Mouse (Mus musculus): Measurements from ENCODE around the gene Snrpd3.
"Not testable (repeated sequence)": the region's sequence is repeated elsewhere in the genome, so short reads cannot be mapped to it uniquely, and the experiment has no call there.

The Snrpd3 gene

GRCm38 (mm10) chr10:75547901-75548300 lies 30.6 kb downstream of the Snrpd3 start:
- DNase-seq, result no peak

GRCm38 (mm10) chr10:75548486-75548885 lies 31.1 kb downstream of the Snrpd3 start:
- no peak for DNase-seq

GRCm38 (mm10) chr10:75549886-75550285 lies 32.5 kb downstream of the Snrpd3 start:
- no peak for DNase-seq

- no peak for DNase-seq
These were observed 33.8 kb downstream of the Snrpd3 start for GRCm38 (mm10) chr10:75551175-75551574.

GRCm38 (mm10) chr10:75552106-75552505 lies 34.8 kb downstream of the Snrpd3 start:
- DNase-seq, result no peak

- DNase-seq, result no peak
These were observed 35.5 kb downstream of the Snrpd3 start for GRCm38 (mm10) chr10:75552701-75553450.

- no peak for DNase-seq
These were observed 36.7 kb downstream of the Snrpd3 start for GRCm38 (mm10) chr10:75554090-75554489.

GRCm38 (mm10) chr10:75555557-75555956 lies 38.2 kb downstream of the Snrpd3 start:
- DNase-seq, result no peak

- DNase-seq, result peak; percentile 77
These were observed 38.7 kb downstream of the Snrpd3 start for GRCm38 (mm10) chr10:75556026-75556425.

- peak; percentile 73 for DNase-seq
These were observed 41.2 kb downstream of the Snrpd3 start for GRCm38 (mm10) chr10:75558515-75558914.

GRCm38 (mm10) chr10:75559041-75559675 lies 41.8 kb downstream of the Snrpd3 start:
- DNase-seq, result no peak

GRCm38 (mm10) chr10:75559676-75560548 lies 42.6 kb downstream of the Snrpd3 start, which contains the start of gene Lrrc75b:
TSS of gene Lrrc75b (minus strand) at chr10:75560330.
- peak; percentile 65 for DNase-seq

- DNase-seq, result no peak
These were observed 43.2 kb downstream of the Snrpd3 start for GRCm38 (mm10) chr10:75560549-75560899.

- no peak for DNase-seq
These were observed 43.8 kb downstream of the Snrpd3 start, which contains the start of gene Ggt1 for GRCm38 (mm10) chr10:75561071-75561654. TSS of gene Ggt1 (plus strand) at chr10:75561604.

- no peak for DNase-seq
These were observed 45.2 kb downstream of the Snrpd3 start for GRCm38 (mm10) chr10:75562596-75562995.

- DNase-seq, result no peak
These were observed 47.4 kb downstream of the Snrpd3 start for GRCm38 (mm10) chr10:75564687-75565265.

- DNase-seq, result no peak
These were observed 48.1 kb downstream of the Snrpd3 start for GRCm38 (mm10) chr10:75565436-75565835.

- no peak for DNase-seq
These were observed 48.6 kb downstream of the Snrpd3 start for GRCm38 (mm10) chr10:75565906-75566305.

GRCm38 (mm10) chr10:75566321-75566720 lies 49.0 kb downstream of the Snrpd3 start:
- DNase-seq, result no peak

GRCm38 (mm10) chr10:75566765-75567164 lies 49.4 kb downstream of the Snrpd3 start:
- DNase-seq, result not testable (repeated sequence)

GRCm38 (mm10) chr10:75568029-75568428 lies 50.7 kb downstream of the Snrpd3 start:
- DNase-seq, result no peak

- no peak for DNase-seq
These were observed 51.1 kb downstream of the Snrpd3 start for GRCm38 (mm10) chr10:75568441-75568840.

GRCm38 (mm10) chr10:75568851-75569250 lies 51.5 kb downstream of the Snrpd3 start:
- DNase-seq, result no peak

Data from right cerebral cortex, postnatal 4 days (tissue).